Mouse (Mus musculus) midbrain, embryonic 16.5 days (tissue): ENCODE measurements around the gene Wdtc1. TPM values are rescaled to one million over a fixed set of nuclear protein-coding genes. Genes with fewer than 3 reads are reported as not detected.

Experiments used
- ATAC-seq: fragments of 200-750 bp; cut with Nextera tagmentation; 2 replicates; pipeline ENCODE4 v1.8.0; 2017; ENCODE audit warnings: moderate TSS enrichment
- H3K27ac ChIP-seq: fragments of 300-500 bp; sonication (generic); 2 replicates; pipeline ENCODE4 v1.5.1; 2014; ENCODE audit warnings: mild to moderate bottlenecking, low read length, mixed read lengths
- H3K27me3 ChIP-seq: fragments of 300-500 bp; sonication (generic); 2 replicates; pipeline ENCODE4 v1.6.1; 2014; ENCODE audit warnings: low read depth, low read length, mixed read lengths; ENCODE audit not compliant: control insufficient read depth, insufficient read depth
- H3K36me3 ChIP-seq: fragments of 300-500 bp; sonication (generic); 2 replicates; pipeline ENCODE4 v1.6.1; 2014; ENCODE audit warnings: mild to moderate bottlenecking, low read length, moderate library complexity, mixed read lengths; ENCODE audit not compliant: control insufficient read depth, insufficient read depth
- H3K4me1 ChIP-seq: fragments of 300-500 bp; sonication (generic); 2 replicates; pipeline ENCODE4 v1.6.1; 2014; ENCODE audit warnings: mild to moderate bottlenecking, low read length, mixed read lengths; ENCODE audit not compliant: control insufficient read depth, insufficient read depth
- H3K4me2 ChIP-seq: fragments of 300-500 bp; sonication (generic); 2 replicates; pipeline ENCODE4 v1.6.1; 2014; ENCODE audit warnings: mild to moderate bottlenecking, low read length, mixed read lengths
- H3K4me3 ChIP-seq: fragments of 300-500 bp; sonication (generic); 2 replicates; pipeline ENCODE4 v1.5.1; 2014; ENCODE audit warnings: low read depth, mild to moderate bottlenecking, low read length, moderate library complexity, mixed read lengths
- H3K9ac ChIP-seq: fragments of 300-500 bp; sonication (generic); 2 replicates; pipeline ENCODE4 v1.6.1; 2014; ENCODE audit warnings: low read depth, low read length, mixed read lengths
- H3K9me3 ChIP-seq: fragments of 300-500 bp; sonication (generic); replicated peaks from 2 replicates; pipeline ENCODE4 v1.6.1; 2014; ENCODE audit warnings: mild to moderate bottlenecking, low read length, mixed read lengths; ENCODE audit not compliant: control insufficient read depth, poor library complexity, severe bottlenecking
- WGBS: fragments of 180-500 bp; shearing (Covaris S2); extraction: QIAGEN DNeasy Blood & Tissue Kit; methylation state at CpG from one replicate; pipeline ENCODE4 v1.1.7; 2014; 5-methylcytosine and 5-hydroxymethylcytosine counted together
- polyA plus RNA-seq: library from polyadenylated mRNA; unstranded; fragments of >200 nt; fragmentation: Nextera tagmentation; extraction: Ambion mirVana; gene quantifications from 2 replicates; pipeline ENCODE4 v1.2.1, GENCODE M21; 2015

The Wdtc1 gene
- polyA plus RNA-seq, 1 experiment from 2014 or later, result 20.7 TPM

DNA sequence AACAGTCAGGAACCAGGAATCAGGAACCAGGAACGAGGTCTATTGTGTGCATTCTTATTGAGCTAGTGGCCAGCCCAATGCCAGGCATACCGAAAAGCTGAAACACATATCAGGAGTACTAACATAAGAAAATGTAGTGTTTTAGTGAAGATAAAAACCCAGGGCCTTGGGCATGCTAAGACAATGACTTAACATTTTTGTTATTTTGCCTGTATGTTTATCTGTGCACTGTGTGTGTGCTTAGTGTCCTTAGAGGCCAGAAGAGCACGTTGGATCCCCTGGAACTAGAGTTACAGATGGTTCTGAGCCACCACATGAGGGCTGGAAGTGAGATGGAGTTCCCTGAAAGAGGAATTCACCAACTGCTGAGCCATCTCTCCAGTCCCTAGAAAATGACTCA, 68.0 kb downstream of the Wdtc1 start:
- Histone ChIP-seq H3K9ac (no peak overlapping the region), H3K4me2 (no peak overlapping the region), H3K4me1 (peaks cover 4% of the 10 kb centered on the region; the same call in 1 of the 2 replicates), H3K9me3 (no peaks in the 10 kb centered on the region), H3K27me3 (no peaks in the 10 kb centered on the region), H3K27ac (no peak overlapping the region), H3K36me3 (no peaks in the 10 kb centered on the region), H3K4me3 (no peak overlapping the region)
- 79% methylated on average over 3 of the region's 3 CpGs for WGBS
- ATAC-seq, result no peak

DNA sequence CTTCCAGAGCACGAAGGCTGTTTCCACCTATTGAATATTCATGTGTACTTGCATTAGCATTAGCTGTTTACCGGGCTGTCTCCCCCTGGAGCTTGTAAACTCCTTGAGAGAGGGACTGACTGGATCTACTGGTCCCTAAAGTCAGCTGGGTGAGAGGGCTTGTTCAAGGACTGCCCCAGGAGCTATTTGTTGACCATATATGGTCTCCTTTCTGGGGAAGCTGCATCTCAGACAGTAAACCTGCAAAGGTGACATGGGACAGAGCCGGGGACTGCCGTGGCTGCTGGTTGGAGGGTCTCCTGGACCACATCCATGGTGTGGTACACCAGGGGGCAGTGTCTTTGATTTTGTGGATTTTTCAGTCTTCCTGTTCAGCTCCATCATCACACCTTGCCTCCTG, 70.6 kb downstream of the Wdtc1 start:
- H3K4me1 ChIP-seq, result peaks cover 10% of the 10 kb centered on the region
- 26% methylated on average over 4 of the region's 4 CpGs for WGBS
- H3K27ac ChIP-seq, result no peak overlapping the region
- no peaks in the 10 kb centered on the region for H3K27me3 ChIP-seq
- no peaks in the 10 kb centered on the region for H3K36me3 ChIP-seq
- H3K4me3 ChIP-seq, result no peak overlapping the region
- H3K9ac ChIP-seq, result no peak overlapping the region
- ATAC-seq, result no peak
- H3K4me2 ChIP-seq, result no peak overlapping the region
- no peaks in the 10 kb centered on the region for H3K9me3 ChIP-seq

DNA sequence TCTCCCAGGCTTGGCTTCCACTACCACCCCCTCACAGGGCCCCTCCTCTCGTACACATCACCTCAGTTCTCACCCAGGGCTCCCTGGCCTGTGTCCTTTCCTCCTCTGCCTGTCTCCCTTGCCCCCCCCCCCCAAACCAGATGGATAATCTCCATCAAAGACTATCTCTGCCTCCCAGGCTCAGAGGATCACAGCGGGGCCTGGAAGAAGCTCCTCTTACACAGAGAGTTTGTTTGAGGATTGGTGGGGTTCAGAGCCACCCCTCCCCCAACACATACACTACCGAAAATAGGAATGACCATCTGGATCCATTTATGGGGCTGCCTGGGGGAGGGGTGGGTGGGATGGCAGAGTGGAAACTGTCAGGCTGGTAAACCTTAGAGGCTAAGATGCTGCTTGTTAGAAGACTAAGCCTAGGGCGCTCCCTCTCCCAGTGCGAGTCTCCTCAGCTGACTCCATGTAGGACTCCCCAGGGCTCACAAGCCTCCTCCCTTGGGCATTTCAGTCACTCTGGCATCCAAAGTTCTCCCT, 71.3 kb downstream of the Wdtc1 start:
- peak overlapping the region; percentile 1; the same call in 1 of the 2 replicates for H3K27ac ChIP-seq
- H3K27me3 ChIP-seq, result no peaks in the 10 kb centered on the region
- no peaks in the 10 kb centered on the region for H3K9me3 ChIP-seq
- H3K4me1 ChIP-seq, result peaks cover 10% of the 10 kb centered on the region
- no peaks in the 10 kb centered on the region for H3K36me3 ChIP-seq
- H3K9ac ChIP-seq, result no peak overlapping the region
- no peak overlapping the region for H3K4me3 ChIP-seq
- 20% methylated on average over 5 of the region's 5 CpGs for WGBS
- no peak overlapping the region for H3K4me2 ChIP-seq
- no peak for ATAC-seq

DNA sequence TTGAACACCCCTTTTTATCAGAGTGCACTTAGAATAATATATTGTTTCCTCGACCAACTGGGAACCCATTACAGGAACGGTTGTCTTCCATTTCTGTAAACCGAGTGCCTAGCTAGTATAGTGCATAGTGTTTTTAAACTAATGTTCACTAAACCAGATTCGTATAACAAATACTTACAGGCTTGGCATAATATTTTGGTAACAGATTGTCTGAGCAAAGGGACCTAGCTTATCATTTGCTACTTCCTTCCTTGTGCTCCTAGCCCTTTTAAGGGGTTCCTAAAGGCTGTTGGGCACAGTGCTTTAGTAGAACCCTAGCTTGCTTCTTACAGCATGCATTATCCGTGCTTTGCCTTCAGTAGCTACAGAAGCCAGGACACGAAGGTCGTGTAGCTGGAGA, 71.8 kb downstream of the Wdtc1 start:
- H3K27me3 ChIP-seq, result no peaks in the 10 kb centered on the region
- H3K27ac ChIP-seq, result no peak overlapping the region; the same call in 1 of the 2 replicates
- ATAC-seq, result no peak
- no peak overlapping the region for H3K4me2 ChIP-seq
- H3K36me3 ChIP-seq, result no peaks in the 10 kb centered on the region
- no peak overlapping the region for H3K4me3 ChIP-seq
- H3K9ac ChIP-seq, result no peak overlapping the region
- H3K4me1 ChIP-seq, result peaks cover 14% of the 10 kb centered on the region
- 48% methylated on average over 7 of the region's 7 CpGs for WGBS
- H3K9me3 ChIP-seq, result no peaks in the 10 kb centered on the region

DNA sequence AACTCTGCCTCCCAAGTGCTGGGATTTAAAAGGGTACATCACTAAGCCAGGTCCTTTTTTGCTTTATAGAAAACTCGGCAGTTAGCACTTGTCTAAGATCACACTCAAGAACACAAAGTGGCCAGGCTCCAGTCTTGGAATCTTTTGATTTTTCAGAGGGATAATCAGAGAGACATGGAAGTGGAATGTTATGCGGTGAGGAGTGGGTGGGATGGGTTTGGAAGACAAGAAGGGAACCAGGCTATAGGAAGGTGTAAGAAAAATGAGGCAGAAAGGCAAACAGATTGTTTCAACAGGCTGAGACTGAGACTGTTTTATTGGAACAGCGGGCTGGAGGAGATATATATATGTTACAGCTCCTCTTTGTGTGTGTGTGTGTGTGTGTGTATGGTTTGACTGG, 74.8 kb downstream of the Wdtc1 start:
- Histone ChIP-seq H3K36me3 (no peaks in the 10 kb centered on the region), H3K9me3 (no peaks in the 10 kb centered on the region), H3K9ac (no peak overlapping the region), H3K4me3 (no peak overlapping the region; the same call in 1 of the 2 replicates), H3K27me3 (no peaks in the 10 kb centered on the region), H3K4me1 (peaks cover 24% of the 10 kb centered on the region), H3K4me2 (peak overlapping the region; percentile 72), H3K27ac (peak overlapping the region; percentile 92)
- ATAC-seq, result no peak
- 84% methylated on average over 3 of the region's 3 CpGs for WGBS

DNA sequence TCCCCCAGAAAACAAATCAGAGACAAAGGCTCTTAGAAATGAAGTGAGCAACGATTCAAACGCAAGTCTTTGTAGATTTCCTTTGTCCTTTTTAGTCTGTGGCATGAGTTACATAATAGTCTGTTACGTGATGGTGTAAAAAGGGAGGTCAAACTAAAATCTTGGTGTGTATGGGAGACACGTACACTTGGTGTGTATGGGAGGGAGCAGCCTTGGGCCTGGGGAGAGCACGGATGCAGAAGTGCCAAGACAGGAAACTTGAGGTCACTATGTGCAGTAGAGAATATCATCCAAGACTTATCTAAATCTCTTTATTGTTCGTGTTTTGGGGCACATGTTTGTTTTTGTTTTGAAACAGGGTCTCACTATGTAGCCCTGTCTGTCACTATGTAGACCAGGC, 75.2 kb downstream of the Wdtc1 start:
- Histone ChIP-seq H3K4me3 (peak overlapping the region; percentile 92), H3K36me3 (no peaks in the 10 kb centered on the region), H3K4me2 (peak overlapping the region; percentile 72), H3K27ac (peak overlapping the region; percentile 92), H3K9me3 (no peaks in the 10 kb centered on the region), H3K9ac (peak overlapping the region; percentile 92; the same call in 1 of the 2 replicates), H3K4me1 (peaks cover 24% of the 10 kb centered on the region), H3K27me3 (no peaks in the 10 kb centered on the region)
- 30% methylated on average over 6 of the region's 6 CpGs for WGBS
- no peak for ATAC-seq

DNA sequence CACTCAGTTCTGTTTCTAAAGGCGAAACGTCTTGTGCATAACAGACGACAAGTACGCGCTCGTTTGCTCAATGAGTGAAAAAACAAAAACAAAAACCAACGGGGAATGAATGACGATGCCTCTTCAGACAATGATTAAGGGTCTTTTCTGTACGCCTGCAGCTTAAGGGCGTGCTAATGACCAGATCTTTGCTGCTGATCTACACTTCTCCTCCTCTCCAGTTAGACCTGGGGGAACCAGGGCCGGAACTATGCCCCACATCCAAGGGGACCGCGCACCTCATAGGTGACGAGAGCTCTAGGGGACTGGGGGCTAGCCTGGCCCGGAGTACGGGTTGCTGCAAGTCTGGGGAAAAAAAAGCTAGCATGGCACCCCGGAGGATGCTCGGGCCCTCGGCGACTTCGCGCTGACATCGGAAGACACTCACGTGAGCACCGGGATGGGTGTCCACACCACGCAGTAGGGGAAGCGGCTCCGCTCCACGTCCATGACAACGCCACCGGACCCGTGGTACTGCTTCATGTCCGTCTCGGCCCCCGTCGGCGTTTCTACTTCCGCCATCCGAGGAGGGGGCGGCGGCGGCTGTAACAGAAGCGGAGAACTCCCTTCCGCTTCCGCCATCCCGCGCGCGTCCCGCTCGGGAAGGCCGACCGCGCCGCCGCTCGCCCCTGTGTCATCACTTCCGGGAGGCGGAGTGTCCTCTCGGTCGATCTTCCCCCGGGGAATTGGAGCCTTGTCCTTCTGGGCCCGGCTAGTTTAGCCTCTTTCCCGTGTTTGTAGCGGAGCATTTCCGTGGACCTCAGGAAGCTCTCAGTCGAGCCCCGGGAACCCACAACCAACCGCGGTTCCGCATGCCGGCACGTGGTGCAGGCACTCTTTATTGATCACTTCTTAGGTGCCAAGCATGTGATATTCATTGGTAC, 75.9 kb downstream of the Wdtc1 start, which contains the start of gene Tmem222:
TSS of gene Tmem222 (minus strand) at position 689 of the 923 bp plus-strand sequence.
- peak within 1 kb of the TSS; percentile 92 for H3K27ac ChIP-seq
- peak; percentile 92 for ATAC-seq
- H3K4me3 ChIP-seq, result peak within 1 kb of the TSS; percentile 92
- WGBS, result under 1% methylated on average over 73 of the region's 73 CpGs
- peaks cover 20% of the 10 kb centered on the region for H3K4me1 ChIP-seq
- H3K9me3 ChIP-seq, result no peaks in the 10 kb centered on the region
- peak within 1 kb of the TSS; percentile 92 for H3K9ac ChIP-seq
- no peaks in the 10 kb centered on the region for H3K27me3 ChIP-seq
- H3K4me2 ChIP-seq, result peak within 1 kb of the TSS; percentile 72
- H3K36me3 ChIP-seq, result no peaks in the 10 kb centered on the region

DNA sequence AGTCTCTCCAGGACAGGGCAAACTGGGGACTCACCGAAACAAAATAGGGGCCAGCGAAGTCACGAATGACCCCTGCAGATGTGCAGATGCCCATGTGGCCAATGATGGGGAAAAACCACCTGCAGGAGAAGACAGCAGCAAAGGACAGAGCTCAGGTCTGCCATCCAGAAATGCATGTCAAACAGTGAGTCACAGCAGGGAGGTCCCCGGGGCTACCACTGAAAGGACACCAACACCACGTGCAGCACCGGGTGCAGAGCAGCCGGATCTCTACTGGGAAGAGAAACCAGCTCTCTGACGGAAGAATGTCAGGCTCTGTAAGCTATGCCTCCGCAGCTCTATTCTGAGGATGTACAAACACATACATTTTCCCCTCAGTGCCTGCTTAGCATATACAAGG, 82.4 kb downstream of the Wdtc1 start:
- Histone ChIP-seq H3K27me3 (no peaks in the 10 kb centered on the region), H3K9me3 (no peaks in the 10 kb centered on the region), H3K9ac (no peak overlapping the region), H3K4me1 (peaks cover 4% of the 10 kb centered on the region), H3K4me3 (no peak overlapping the region), H3K36me3 (peaks cover 23% of the 10 kb centered on the region), H3K27ac (no peak overlapping the region), H3K4me2 (no peak overlapping the region)
- WGBS, result 94% methylated on average over 9 of the region's 9 CpGs
- no peak for ATAC-seq

DNA sequence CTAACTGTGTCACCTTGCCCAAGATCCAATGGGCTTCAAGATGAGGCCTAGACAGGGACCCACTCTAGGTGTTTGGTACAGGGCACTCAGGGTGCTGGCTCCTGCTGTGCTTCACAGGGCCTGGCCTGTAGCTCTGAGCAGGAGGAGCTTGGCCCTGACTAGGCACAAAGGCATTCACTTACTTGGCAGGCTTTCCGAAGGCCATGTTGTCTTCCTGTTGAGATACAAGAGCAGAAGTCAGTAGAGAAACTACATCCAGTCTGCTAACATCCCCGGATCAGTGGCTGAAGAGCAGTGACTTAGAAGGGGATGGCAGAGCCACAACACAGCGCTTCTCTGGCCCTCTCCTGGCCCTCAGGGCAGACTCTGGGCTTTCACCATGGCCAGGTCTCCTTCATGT, 83.7 kb downstream of the Wdtc1 start:
- H3K36me3 ChIP-seq, result peaks cover 36% of the 10 kb centered on the region
- ATAC-seq, result no peak
- H3K4me1 ChIP-seq, result no peaks in the 10 kb centered on the region
- H3K4me3 ChIP-seq, result no peak overlapping the region
- no peak overlapping the region for H3K4me2 ChIP-seq
- H3K9me3 ChIP-seq, result no peaks in the 10 kb centered on the region
- 94% methylated on average over 3 of the region's 3 CpGs for WGBS
- H3K27me3 ChIP-seq, result no peaks in the 10 kb centered on the region
- H3K27ac ChIP-seq, result no peak overlapping the region
- no peak overlapping the region for H3K9ac ChIP-seq
